Mouse (Mus musculus): ENCODE measurements at regions not wholly inside any gene's neighbourhood (a gene's known extent, or its start where the extent isn't known, plus 50 kb on each side); places are given as distances from the start of the nearest gene placed in this dataset.

DNA sequence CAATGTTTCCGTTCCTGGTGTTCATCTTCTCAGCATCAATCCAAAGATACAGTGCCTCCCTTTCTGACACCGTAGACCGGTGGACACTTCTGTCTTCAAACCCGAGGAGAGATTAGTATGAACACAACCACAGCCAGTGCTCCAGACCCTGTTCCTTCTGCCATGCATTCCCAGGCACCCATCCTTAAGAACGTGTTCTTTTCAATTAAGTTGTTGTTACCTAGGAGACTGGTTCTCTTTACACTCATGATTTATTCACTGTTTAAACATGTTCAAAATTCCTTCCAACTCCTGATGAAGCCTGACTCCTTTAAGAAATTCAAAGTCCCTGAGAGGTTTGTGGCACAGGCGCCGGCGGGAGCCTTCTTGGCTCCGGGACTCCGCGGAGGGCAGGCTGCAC is 69.5 kb upstream of the Adamts3 start:
- no peak for TF ChIP-seq CTCF (IDR thresholded peaks at IDR 0.05; ENCODE audit: borderline replicate concordance, insufficient read depth, low read depth, low read length)
- TF ChIP-seq POLR2A (IDR thresholded peaks at IDR 0.05; ENCODE audit: borderline replicate concordance, insufficient read depth, low read length) = no peak
